Comparison of ENCODE assay signal across 8 mouse cellular contexts in genomic region chr3:51365517-51365882, GRCm38 (mm10). TPM values are rescaled to one million over a fixed set of nuclear protein-coding genes. Genes with fewer than 3 reads are reported as not detected.
DNase-seq lines count a peak whose midpoint lies in the region; ATAC-seq and TF ChIP-seq lines count a peak whose summit lies in the region.

No protein-coding gene starts in this region.

- ATAC-seq in heart, embryonic 11.5 days (replicated peaks; ENCODE audit: insufficient number of reproducible peaks, low FRiP score, low TSS enrichment): no peak
- peak; percentile 62 to 63 for ATAC-seq in hematopoietic stem cell, adult 5-6 weeks (replicated peaks in 1 of 2; ENCODE audit: insufficient read depth in 1 of 2, low FRiP score in 2 of 2, low TSS enrichment in 1 of 2, low read depth in 1 of 2, poor library complexity in 2 of 2, severe bottlenecking in 2 of 2)
- no peak for ATAC-seq in liver, embryonic 16.5 days (ENCODE audit: low read depth)
- no peak for ATAC-seq in erythroid progenitor cell, adult 5-6 weeks (replicated peaks; ENCODE audit: low FRiP score, poor library complexity, severe bottlenecking)

- dilution Hi-C loops in CH12.LX (cut with MboI; ENCODE audit: extremely low pct_ligation_motif_present, extremely low pct_unique_long_range_greater_than_20kb, low sequenced_read_pairs): no loop called here

- no peak for DNase-seq in heart, adult 11 months
- no peak for DNase-seq in CH12.LX (ENCODE audit: extremely low read depth)
- DNase-seq in spleen, postnatal 4 days (ENCODE audit: low spot score in 2 of 2): no peak
- DNase-seq in ovary, postnatal 36 days (ENCODE audit: low spot score): no peak

- H3K9ac ChIP-seq in heart, embryonic 11.5 days (ENCODE audit: low read depth, low read length): peak overlapping the region; percentile 56; the same call in 1 of the 2 replicates
- H3K9ac ChIP-seq in CH12.LX (ENCODE audit: insufficient read depth, low read depth): no peak overlapping the region
- H3K9ac ChIP-seq in liver, embryonic 16.5 days (ENCODE audit: low read depth, low read length): no peak overlapping the region

- peaks cover 5% of the 10 kb centered on the region; the same call in 1 of the 2 replicates for H3K4me1 ChIP-seq in heart, embryonic 11.5 days (ENCODE audit: control insufficient read depth, insufficient read depth, low read length)
- peaks cover 8 to 23% of the 10 kb centered on the region in 2 experiments for H3K4me1 ChIP-seq in CH12.LX (ENCODE audit: control insufficient read depth in 1 of 2, insufficient read depth in 2 of 2)
- H3K4me1 ChIP-seq in liver, embryonic 16.5 days (ENCODE audit: control insufficient read depth, low read depth, low read length): peaks cover 47% of the 10 kb centered on the region

- peak overlapping the region; percentile 67 for H3K4me2 ChIP-seq in heart, embryonic 11.5 days
- H3K4me2 ChIP-seq in CH12.LX (ENCODE audit: insufficient read depth, low read depth, poor library complexity, severe bottlenecking): peak overlapping the region; percentile 60
- H3K4me2 ChIP-seq in liver, embryonic 16.5 days (ENCODE audit: low read depth, low read length): peak overlapping the region; percentile 80

- WGBS in heart, embryonic 11.5 days (ENCODE audit: insufficient replicate concordance): 6% methylated on average over 3 of the region's 3 CpGs
- WGBS in liver, embryonic 16.5 days (ENCODE audit: insufficient replicate concordance): 3% methylated on average over 3 of the region's 3 CpGs

- TF ChIP-seq POLR2A in CH12.LX (IDR thresholded peaks at IDR 0.05; ENCODE audit: low read depth, low read length): no peak

- H3K27me3 ChIP-seq in heart, embryonic 11.5 days (ENCODE audit: control insufficient read depth, insufficient read depth, low read length): no peaks in the 10 kb centered on the region
- H3K27me3 ChIP-seq in CH12.LX (replicated peaks): no peaks in the 10 kb centered on the region
- no peaks in the 10 kb centered on the region for H3K27me3 ChIP-seq in liver, embryonic 16.5 days (ENCODE audit: control insufficient read depth, insufficient read depth, low read depth, low read length)

- peak overlapping the region; percentile 42 for H3K4me3 ChIP-seq in heart, embryonic 11.5 days (ENCODE audit: low read depth, low read length)
- H3K4me3 ChIP-seq in CH12.LX (replicated peaks in 1 of 3; ENCODE audit: low read depth in 2 of 3, low read length in 2 of 3, poor library complexity in 1 of 3): peak overlapping the region in 1 of 3 experiments; percentile 42
- peak overlapping the region; percentile 53; the same call in 1 of the 2 replicates for H3K4me3 ChIP-seq in liver, embryonic 16.5 days (ENCODE audit: low read depth, low read length)

- H3K79me2 ChIP-seq in CH12.LX (replicated peaks; ENCODE audit: control insufficient read depth, extremely low read depth, insufficient read depth, poor library complexity, severe bottlenecking): no peaks in the 10 kb centered on the region

- in situ Hi-C loops in CH12.LX (cut with MboI; ENCODE audit: low pct_ligation_motif_present, low pct_unique_long_range_greater_than_20kb, low sequenced_read_pairs): loop anchor here (10.0 kb wide), 1 partner anchor 131 kb away; no protein-coding TSS in a partner anchor

- no peak overlapping the region for H3K27ac ChIP-seq in heart, embryonic 11.5 days (ENCODE audit: low read depth, low read length)
- H3K27ac ChIP-seq in CH12.LX (ENCODE audit: insufficient read depth, low read depth): no peak overlapping the region
- H3K27ac ChIP-seq in liver, embryonic 16.5 days (ENCODE audit: low read length): peak overlapping the region; percentile 45; the same call in 1 of the 2 replicates

- no peaks in the 10 kb centered on the region for H3K9me3 ChIP-seq in heart, embryonic 11.5 days (replicated peaks; ENCODE audit: control insufficient read depth, low read length)
- peaks cover 4% of the 10 kb centered on the region for H3K9me3 ChIP-seq in CH12.LX (replicated peaks; ENCODE audit: low read length)
- no peaks in the 10 kb centered on the region for H3K9me3 ChIP-seq in liver, embryonic 16.5 days (replicated peaks; ENCODE audit: control insufficient read depth, low read length)

- TF ChIP-seq RAD21 in CH12.LX (IDR thresholded peaks at IDR 0.05; ENCODE audit: low read depth, low read length): no peak

- no peak for TF ChIP-seq CTCF in CH12.LX (conservative IDR thresholded peaks at IDR 0.05 in 1 of 2, IDR thresholded peaks at IDR 0.05 in 1 of 2; ENCODE audit: low read depth in 2 of 2, low read length in 2 of 2)

- no peak for TF ChIP-seq EP300 in CH12.LX (IDR thresholded peaks at IDR 0.05; ENCODE audit: low read length)

- H3K36me3 ChIP-seq in heart, embryonic 11.5 days (ENCODE audit: control insufficient read depth, insufficient read depth, low read length): no peaks in the 10 kb centered on the region
- no peaks in the 10 kb centered on the region for H3K36me3 ChIP-seq in CH12.LX (replicated peaks in 1 of 2; ENCODE audit: control insufficient read depth in 1 of 2, insufficient read depth in 1 of 2, low read length in 1 of 2)
- H3K36me3 ChIP-seq in liver, embryonic 16.5 days (ENCODE audit: control insufficient read depth, insufficient read depth): no peaks in the 10 kb centered on the region

TF ChIP-seq in CH12.LX, 34 proteins besides CTCF, POLR2A, EP300 and RAD21:
- no peak for TF ChIP-seq BHLHE40 (IDR thresholded peaks at IDR 0.05; ENCODE audit: low read depth, low read length)
- TF ChIP-seq JUND (conservative IDR thresholded peaks at IDR 0.05; ENCODE audit: low read depth, low read length): no peak
- no peak for TF ChIP-seq MAX (IDR thresholded peaks at IDR 0.05; ENCODE audit: low read length)
- TF ChIP-seq ZC3H11A (IDR thresholded peaks at IDR 0.05; ENCODE audit: low read depth, low read length): no peak
- TF ChIP-seq E2F4 (IDR thresholded peaks at IDR 0.05; ENCODE audit: insufficient replicate concordance, low read depth, low read length): no peak
- TF ChIP-seq ZMIZ1 (IDR thresholded peaks at IDR 0.05; ENCODE audit: low read depth, low read length): no peak
- no peak for TF ChIP-seq MXI1 (IDR thresholded peaks at IDR 0.05; ENCODE audit: low read depth, low read length)
- TF ChIP-seq ZNF384 (IDR thresholded peaks at IDR 0.05; ENCODE audit: low read depth, low read length): no peak
- no peak for TF ChIP-seq USF1 (IDR thresholded peaks at IDR 0.05; ENCODE audit: low read depth, low read length)
- TF ChIP-seq PAX5 (IDR thresholded peaks at IDR 0.05; ENCODE audit: low read length): no peak
- no peak for TF ChIP-seq POLR2AphosphoS2 (IDR thresholded peaks at IDR 0.05; ENCODE audit: low read depth, low read length)
- TF ChIP-seq CHD1 (IDR thresholded peaks at IDR 0.05; ENCODE audit: low read depth, low read length): no peak
- no peak for TF ChIP-seq TCF12 (IDR thresholded peaks at IDR 0.05; ENCODE audit: low read depth, low read length)
- TF ChIP-seq SIN3A (IDR thresholded peaks at IDR 0.05; ENCODE audit: low read length): no peak
- no peak; the same call in 1 of the 2 replicates for TF ChIP-seq JUN (IDR thresholded peaks at IDR 0.05; ENCODE audit: insufficient read depth, low read depth, low read length)
- no peak for TF ChIP-seq GABPA (IDR thresholded peaks at IDR 0.05; ENCODE audit: insufficient replicate concordance, low read depth, low read length)
- TF ChIP-seq ELF1 (IDR thresholded peaks at IDR 0.05; ENCODE audit: low read depth, low read length): no peak

RNA-seq across cellular contexts. Expression of gene Elf2, which starts 25.0 kb away (rescaled TPM):
- 44.5 and 48.2 TPM in 2 replicates for polyA plus RNA-seq in heart, embryonic 11.5 days (2014; fragmentation: Nextera tagmentation; extraction: Ambion mirVana)
- total RNA-seq in CH12.LX (2012; rRNA removed): 30.5 and 31.2 TPM in 2 replicates
- total RNA-seq in CH12.LX (2014; rRNA removed): 41.2 and 42.8 TPM in 2 replicates
- polyA plus RNA-seq in CH12.LX (2012; ENCODE audit: insufficient read length, low read depth): 30.1 and 32.2 TPM in 2 replicates
- 173 and 205 TPM in 2 replicates for total RNA-seq in hematopoietic stem cell, adult 5-6 weeks (2017)
- 19.0 and 20.0 TPM in 2 replicates for polyA plus RNA-seq in liver, embryonic 16.5 days (2015; fragmentation: Nextera tagmentation; extraction: Ambion mirVana)
- 35.0 and 53.2 TPM in 2 replicates for total RNA-seq in erythroid progenitor cell, adult 5-6 weeks (2015; ENCODE audit: low replicate concordance)
- total RNA-seq in erythroid progenitor cell, adult 5-6 weeks (2017; ENCODE audit: low replicate concordance): 90.9 and 107 TPM in 2 replicates

RNA-seq across cellular contexts. Expression of gene Mgarp, which starts 31.0 kb away (rescaled TPM):
- 14.2 and 15.4 TPM in 2 replicates for polyA plus RNA-seq in heart, embryonic 11.5 days (2014; fragmentation: Nextera tagmentation; extraction: Ambion mirVana)
- total RNA-seq in CH12.LX (2012; rRNA removed): not detected in 2 replicates
- not detected in 2 replicates for total RNA-seq in CH12.LX (2014; rRNA removed)
- polyA plus RNA-seq in CH12.LX (2012; ENCODE audit: insufficient read length, low read depth): 0.23 TPM in 1 of 2 replicates, not detected in the other
- total RNA-seq in hematopoietic stem cell, adult 5-6 weeks (2017): not detected in 2 replicates
- polyA plus RNA-seq in liver, embryonic 16.5 days (2015; fragmentation: Nextera tagmentation; extraction: Ambion mirVana): 3.0 TPM in 2 replicates
- total RNA-seq in erythroid progenitor cell, adult 5-6 weeks (2015; ENCODE audit: low replicate concordance): not detected in 2 replicates
- 0.51 and 3.9 TPM in 2 replicates for total RNA-seq in erythroid progenitor cell, adult 5-6 weeks (2017; ENCODE audit: low replicate concordance)

RNA-seq across cellular contexts. Expression of gene Ndufc1, which starts 43.3 kb away (rescaled TPM):
- 1,265 and 1,267 TPM in 2 replicates for polyA plus RNA-seq in heart, embryonic 11.5 days (2014; fragmentation: Nextera tagmentation; extraction: Ambion mirVana)
- 213 and 233 TPM in 2 replicates for total RNA-seq in CH12.LX (2012; rRNA removed)
- total RNA-seq in CH12.LX (2014; rRNA removed): 206 and 234 TPM in 2 replicates
- 109 and 159 TPM in 2 replicates for polyA plus RNA-seq in CH12.LX (2012; ENCODE audit: insufficient read length, low read depth)
- total RNA-seq in hematopoietic stem cell, adult 5-6 weeks (2017): 41.9 and 90.6 TPM in 2 replicates
- 397 and 419 TPM in 2 replicates for polyA plus RNA-seq in liver, embryonic 16.5 days (2015; fragmentation: Nextera tagmentation; extraction: Ambion mirVana)
- total RNA-seq in erythroid progenitor cell, adult 5-6 weeks (2015; ENCODE audit: low replicate concordance): 34.2 and 67.1 TPM in 2 replicates
- total RNA-seq in erythroid progenitor cell, adult 5-6 weeks (2017; ENCODE audit: low replicate concordance): 9.3 and 17.5 TPM in 2 replicates

RNA-seq across cellular contexts. Expression of gene Naa15, which starts 49.4 kb away (rescaled TPM):
- 37.8 and 39.6 TPM in 2 replicates for polyA plus RNA-seq in heart, embryonic 11.5 days (2014; fragmentation: Nextera tagmentation; extraction: Ambion mirVana)
- 27.6 and 34.1 TPM in 2 replicates for total RNA-seq in CH12.LX (2012; rRNA removed)
- total RNA-seq in CH12.LX (2014; rRNA removed): 59.0 and 59.9 TPM in 2 replicates
- 85.8 and 95.3 TPM in 2 replicates for polyA plus RNA-seq in CH12.LX (2012; ENCODE audit: insufficient read length, low read depth)
- 76.8 and 131 TPM in 2 replicates for total RNA-seq in hematopoietic stem cell, adult 5-6 weeks (2017)
- 15.3 and 16.3 TPM in 2 replicates for polyA plus RNA-seq in liver, embryonic 16.5 days (2015; fragmentation: Nextera tagmentation; extraction: Ambion mirVana)
- 47.8 and 48.7 TPM in 2 replicates for total RNA-seq in erythroid progenitor cell, adult 5-6 weeks (2015; ENCODE audit: low replicate concordance)
- total RNA-seq in erythroid progenitor cell, adult 5-6 weeks (2017; ENCODE audit: low replicate concordance): 64.4 and 73.0 TPM in 2 replicates

Comparison
In these comparisons a context has a peak if more than half of its experiments do, and no peak if none do; other contexts are left out.
1. ATAC-seq: peak in hematopoietic stem cell, adult 5-6 weeks (2 of 2); none in heart, embryonic 11.5 days (single experiment), liver, embryonic 16.5 days (single experiment) and erythroid progenitor cell, adult 5-6 weeks (single experiment).
2. Peak in every context shown above with its lines, with median percentiles within 50 percentile points of each other: H3K4me2 ChIP-seq.